Mouse (Mus musculus) bone marrow, adult 2 months (tissue): Measurements from ENCODE around the gene Mt2.

ENCODE experiments used
- CTCF ChIP-seq: fragments of 200-500 bp; IDR thresholded peaks from 2 replicates; pipeline ENCODE4 v1.5.1; 2011; ENCODE audit warnings: low read length, control low read depth; ENCODE audit not compliant: control insufficient read depth, insufficient read depth
- POLR2A ChIP-seq: fragments of 200-500 bp; IDR thresholded peaks from 2 replicates; pipeline ENCODE4 v1.6.1; 2011; ENCODE audit warnings: low read depth, mild to moderate bottlenecking, control low read depth, low read length, borderline replicate concordance; ENCODE audit not compliant: control insufficient read depth

DNA sequence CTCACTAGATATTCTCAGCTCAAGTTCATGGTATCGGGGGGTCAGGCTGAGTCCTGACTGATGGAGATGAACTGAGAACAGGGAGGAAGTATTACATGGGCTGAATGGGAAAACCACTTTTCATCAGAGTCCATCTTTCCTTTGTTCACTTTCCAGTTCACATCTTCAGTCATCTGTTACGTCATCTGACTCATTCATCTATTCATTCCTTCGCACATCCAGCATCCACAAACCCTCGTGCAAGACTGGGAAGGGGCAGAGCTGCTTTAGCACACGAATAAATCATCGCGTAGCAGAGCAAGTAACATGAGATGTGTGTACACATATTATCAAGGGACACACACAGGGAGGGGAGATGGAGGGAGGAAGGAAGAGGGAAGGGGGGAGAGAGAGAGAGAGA lies 36.3 kb upstream of the Mt2 start:
- TF ChIP-seq CTCF = no peak
- no peak for TF ChIP-seq POLR2A
